Mouse (Mus musculus): ENCODE data around the gene Abtb2. TPM values are rescaled to one million over a fixed set of nuclear protein-coding genes. Genes with fewer than 3 reads are reported as not detected.

Gene Abtb2
- polyA plus RNA-seq, 1 experiment = 4.0 TPM

DNA sequence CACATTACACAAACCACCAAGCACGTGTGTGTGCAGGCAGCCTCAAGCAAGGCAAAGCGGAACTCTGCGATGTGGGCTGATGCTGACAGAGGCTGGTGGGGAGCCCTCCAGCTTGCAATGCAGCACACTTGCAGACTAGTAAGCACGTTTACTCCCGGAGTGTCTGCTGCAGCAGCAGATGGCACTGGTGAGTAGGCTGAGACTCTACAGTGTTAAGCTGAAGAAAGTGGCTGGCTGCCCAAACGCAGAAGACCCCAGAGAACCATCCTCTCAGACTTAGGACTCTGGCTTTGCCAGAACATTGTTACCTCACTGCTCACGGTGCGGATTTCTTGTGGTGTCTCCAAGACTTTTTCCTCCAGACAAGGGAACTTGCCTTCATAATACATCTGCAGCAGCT lies 164.9 kb downstream of the Abtb2 start:
- TF ChIP-seq MYOG (IDR thresholded peaks at IDR 0.05; ENCODE audit: control insufficient read depth, extremely low read depth, insufficient read length) (no peak), CEBPB (IDR thresholded peaks at IDR 0.05; ENCODE audit: low read depth) (no peak), USF1 (IDR thresholded peaks at IDR 0.05; ENCODE audit: low read depth) (no peak), FOSL1 (IDR thresholded peaks at IDR 0.05; ENCODE audit: insufficient read depth, low read length, poor library complexity, severe bottlenecking) (no peak), CTCF (IDR thresholded peaks at IDR 0.05; ENCODE audit: control insufficient read depth, insufficient read depth, insufficient read length) (no peak), MYOD1 (IDR thresholded peaks at IDR 0.05; ENCODE audit: control insufficient read depth, insufficient read length, low read depth) (no peak), MAX (IDR thresholded peaks at IDR 0.05) (no peak)
- no peaks in the 10 kb centered on the region for H3K79me3 ChIP-seq (ENCODE audit: low read depth)
- H3K79me2 ChIP-seq (ENCODE audit: control insufficient read depth, insufficient read depth) = no peaks in the 10 kb centered on the region
- H3K27me3 ChIP-seq (ENCODE audit: control insufficient read depth, insufficient read depth, insufficient read length) = no peaks in the 10 kb centered on the region
- no peak overlapping the region for H3ac ChIP-seq (ENCODE audit: control insufficient read depth, insufficient read length, low read depth)
- H3K36me3 ChIP-seq (ENCODE audit: control insufficient read depth, insufficient read depth) = peaks cover 93% of the 10 kb centered on the region
- no peak overlapping the region for H3K4me3 ChIP-seq (ENCODE audit: insufficient read depth, poor library complexity, severe bottlenecking)

DNA sequence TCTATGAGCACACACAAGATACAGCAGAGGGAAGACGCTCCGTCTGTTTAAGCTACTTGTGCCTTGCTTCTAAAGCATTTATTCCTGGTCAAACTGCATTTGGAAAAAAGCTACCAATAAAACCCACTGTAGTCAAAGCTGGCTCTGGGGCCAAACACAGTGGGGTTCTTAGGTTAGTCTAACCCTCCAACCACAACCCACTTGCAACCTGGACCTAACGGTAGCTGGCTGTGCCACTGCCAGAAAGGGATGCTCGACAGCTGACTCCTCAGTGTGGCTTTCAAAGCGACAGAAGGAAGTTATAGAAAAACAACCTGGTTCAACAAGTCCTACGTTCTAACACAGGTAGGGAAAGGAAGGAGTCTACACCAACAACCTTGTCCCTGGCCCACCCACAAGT lies 165.3 kb downstream of the Abtb2 start:
- Histone ChIP-seq H3ac (ENCODE audit: control insufficient read depth, insufficient read length, low read depth) (no peak overlapping the region), H3K4me3 (ENCODE audit: insufficient read depth, poor library complexity, severe bottlenecking) (no peak overlapping the region), H3K27me3 (ENCODE audit: control insufficient read depth, insufficient read depth, insufficient read length) (no peaks in the 10 kb centered on the region), H3K79me2 (ENCODE audit: control insufficient read depth, insufficient read depth) (no peaks in the 10 kb centered on the region), H3K36me3 (ENCODE audit: control insufficient read depth, insufficient read depth) (peaks cover 89% of the 10 kb centered on the region), H3K79me3 (ENCODE audit: low read depth) (no peaks in the 10 kb centered on the region)
- TF ChIP-seq MYOD1 (IDR thresholded peaks at IDR 0.05; ENCODE audit: control insufficient read depth, insufficient read length, low read depth) = no peak
- no peak for TF ChIP-seq CEBPB (IDR thresholded peaks at IDR 0.05; ENCODE audit: low read depth)
- TF ChIP-seq MAX (IDR thresholded peaks at IDR 0.05) = no peak
- TF ChIP-seq CTCF (IDR thresholded peaks at IDR 0.05; ENCODE audit: control insufficient read depth, insufficient read depth, insufficient read length) = no peak
- TF ChIP-seq MYOG (IDR thresholded peaks at IDR 0.05; ENCODE audit: control insufficient read depth, extremely low read depth, insufficient read length) = no peak

DNA sequence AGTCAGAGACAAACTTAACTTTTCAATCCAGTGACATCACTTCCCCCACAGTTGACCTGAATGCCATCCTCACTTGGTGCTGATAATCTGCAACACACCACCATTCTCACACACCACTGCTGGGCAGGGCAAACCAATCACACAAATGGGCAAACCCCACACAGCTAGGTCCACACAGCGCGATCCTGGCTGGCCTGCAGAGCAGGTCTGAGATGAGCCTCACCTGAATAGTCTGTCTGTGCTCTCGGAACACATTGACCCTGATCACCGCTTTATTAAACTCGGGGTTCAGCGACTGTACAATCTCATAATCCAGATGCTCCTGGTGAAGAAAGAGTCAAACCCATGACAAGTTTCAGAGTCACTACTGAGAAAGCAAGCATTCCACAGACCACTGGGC lies 176.7 kb downstream of the Abtb2 start:
- TF ChIP-seq CTCF (IDR thresholded peaks at IDR 0.05; ENCODE audit: control insufficient read depth, insufficient read depth, insufficient read length) (no peak), MYOG (IDR thresholded peaks at IDR 0.05; ENCODE audit: control insufficient read depth, extremely low read depth, insufficient read length) (no peak)
- peaks cover 88% of the 10 kb centered on the region for H3K36me3 ChIP-seq (ENCODE audit: control insufficient read depth, insufficient read depth)
- H3K4me3 ChIP-seq (ENCODE audit: insufficient read depth, poor library complexity, severe bottlenecking) = no peak overlapping the region
- H3K79me2 ChIP-seq (ENCODE audit: control insufficient read depth, insufficient read depth) = no peaks in the 10 kb centered on the region
- no peaks in the 10 kb centered on the region for H3K79me3 ChIP-seq (ENCODE audit: low read depth)
- H3ac ChIP-seq (ENCODE audit: control insufficient read depth, insufficient read length, low read depth) = no peak overlapping the region
- H3K27me3 ChIP-seq (ENCODE audit: control insufficient read depth, insufficient read depth, insufficient read length) = no peaks in the 10 kb centered on the region

DNA sequence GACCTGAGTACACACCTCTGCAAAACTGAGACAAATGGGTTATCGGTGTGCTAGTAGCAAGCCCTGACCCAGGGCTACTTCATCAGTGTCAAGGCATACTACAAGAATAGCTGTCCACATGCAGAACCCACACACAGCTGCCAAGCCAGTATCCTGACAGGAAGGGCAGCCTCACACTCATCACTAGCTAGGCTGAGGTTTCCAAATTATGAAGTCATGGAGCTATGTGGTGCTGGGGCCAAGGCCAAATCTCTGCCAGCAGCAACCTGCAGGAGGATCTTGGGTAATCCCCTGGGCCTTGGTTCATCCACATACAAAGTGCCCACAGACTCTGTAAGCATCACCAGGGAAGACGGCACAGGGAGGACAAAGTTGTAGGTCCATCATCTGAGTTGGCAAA lies 177.4 kb downstream of the Abtb2 start:
- Histone ChIP-seq H3K79me3 (ENCODE audit: low read depth) (no peaks in the 10 kb centered on the region), H3K4me3 (ENCODE audit: insufficient read depth, poor library complexity, severe bottlenecking) (no peak overlapping the region), H3ac (ENCODE audit: control insufficient read depth, insufficient read length, low read depth) (no peak overlapping the region), H3K36me3 (ENCODE audit: control insufficient read depth, insufficient read depth) (peaks cover 93% of the 10 kb centered on the region), H3K27me3 (ENCODE audit: control insufficient read depth, insufficient read depth, insufficient read length) (no peaks in the 10 kb centered on the region), H3K79me2 (ENCODE audit: control insufficient read depth, insufficient read depth) (no peaks in the 10 kb centered on the region)
- no peak for TF ChIP-seq USF1 (IDR thresholded peaks at IDR 0.05; ENCODE audit: low read depth)
- TF ChIP-seq CTCF (IDR thresholded peaks at IDR 0.05; ENCODE audit: control insufficient read depth, insufficient read depth, insufficient read length) = no peak
- no peak for TF ChIP-seq MYOD1 (IDR thresholded peaks at IDR 0.05; ENCODE audit: control insufficient read depth, insufficient read length, low read depth)
- TF ChIP-seq FOSL1 (IDR thresholded peaks at IDR 0.05; ENCODE audit: insufficient read depth, low read length, poor library complexity, severe bottlenecking) = no peak
- no peak for TF ChIP-seq MAX (IDR thresholded peaks at IDR 0.05)
- TF ChIP-seq CEBPB (IDR thresholded peaks at IDR 0.05; ENCODE audit: low read depth) = no peak
- TF ChIP-seq MYOG (IDR thresholded peaks at IDR 0.05; ENCODE audit: control insufficient read depth, extremely low read depth, insufficient read length) = no peak

DNA sequence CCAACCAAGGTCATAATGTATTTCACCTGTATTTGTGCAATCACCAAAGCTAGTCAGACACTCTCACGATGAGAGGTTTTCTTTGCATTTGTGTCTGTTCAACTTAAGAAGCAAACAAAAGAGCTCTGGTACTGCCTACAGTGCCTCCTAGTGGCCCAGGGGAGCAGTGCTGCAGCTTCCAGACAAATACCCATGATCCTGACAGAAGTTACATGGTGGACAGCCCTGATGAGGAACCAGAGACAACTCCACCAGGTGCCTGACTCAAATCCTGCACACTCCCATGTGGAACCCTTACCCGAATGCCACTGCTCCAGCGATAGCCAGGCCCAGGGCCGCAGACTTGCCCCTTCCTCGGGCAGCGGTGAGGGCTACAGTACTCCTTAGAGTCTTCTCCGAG lies 177.9 kb downstream of the Abtb2 start:
- no peaks in the 10 kb centered on the region for H3K79me3 ChIP-seq (ENCODE audit: low read depth)
- H3ac ChIP-seq (ENCODE audit: control insufficient read depth, insufficient read length, low read depth) = no peak overlapping the region
- H3K27me3 ChIP-seq (ENCODE audit: control insufficient read depth, insufficient read depth, insufficient read length) = no peaks in the 10 kb centered on the region
- no peaks in the 10 kb centered on the region for H3K79me2 ChIP-seq (ENCODE audit: control insufficient read depth, insufficient read depth)
- H3K36me3 ChIP-seq (ENCODE audit: control insufficient read depth, insufficient read depth) = peaks cover 93% of the 10 kb centered on the region
- TF ChIP-seq CTCF (IDR thresholded peaks at IDR 0.05; ENCODE audit: control insufficient read depth, insufficient read depth, insufficient read length) (peak; percentile 49), CEBPB (IDR thresholded peaks at IDR 0.05; ENCODE audit: low read depth) (no peak)
- no peak overlapping the region for H3K4me3 ChIP-seq (ENCODE audit: insufficient read depth, poor library complexity, severe bottlenecking)

DNA sequence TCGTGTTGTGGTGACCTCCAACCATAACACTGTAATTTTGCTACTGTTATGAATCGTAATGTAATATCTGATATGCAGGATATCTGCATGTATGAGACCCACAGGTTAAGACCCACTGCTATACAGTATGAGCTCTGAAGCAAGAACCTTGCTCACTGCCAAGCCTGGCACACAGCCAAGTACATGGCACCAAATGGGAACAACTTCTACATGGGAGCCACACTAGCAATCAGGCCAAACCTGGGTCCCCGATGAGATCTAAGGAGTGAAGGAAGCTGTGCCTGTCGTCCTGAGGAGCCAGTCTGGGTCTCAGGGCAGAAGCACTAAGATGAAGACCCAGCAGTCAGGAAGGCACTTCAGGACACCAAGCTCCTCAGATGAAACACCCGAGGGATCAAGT lies 179.4 kb downstream of the Abtb2 start:
- Histone ChIP-seq H3ac (ENCODE audit: control insufficient read depth, insufficient read length, low read depth) (no peak overlapping the region), H3K27me3 (ENCODE audit: control insufficient read depth, insufficient read depth, insufficient read length) (no peaks in the 10 kb centered on the region), H3K79me2 (ENCODE audit: control insufficient read depth, insufficient read depth) (no peaks in the 10 kb centered on the region), H3K4me3 (ENCODE audit: insufficient read depth, poor library complexity, severe bottlenecking) (no peak overlapping the region), H3K79me3 (ENCODE audit: low read depth) (no peaks in the 10 kb centered on the region), H3K36me3 (ENCODE audit: control insufficient read depth, insufficient read depth) (peaks cover 93% of the 10 kb centered on the region)
- TF ChIP-seq MYOD1 (IDR thresholded peaks at IDR 0.05; ENCODE audit: control insufficient read depth, insufficient read length, low read depth) (no peak), CEBPB (IDR thresholded peaks at IDR 0.05; ENCODE audit: low read depth) (no peak), USF1 (IDR thresholded peaks at IDR 0.05; ENCODE audit: low read depth) (no peak), MYOG (IDR thresholded peaks at IDR 0.05; ENCODE audit: control insufficient read depth, extremely low read depth, insufficient read length) (no peak), CTCF (IDR thresholded peaks at IDR 0.05; ENCODE audit: control insufficient read depth, insufficient read depth, insufficient read length) (no peak), FOSL1 (IDR thresholded peaks at IDR 0.05; ENCODE audit: insufficient read depth, low read length, poor library complexity, severe bottlenecking) (no peak), MAX (IDR thresholded peaks at IDR 0.05) (no peak)

Data from C2C12 (cell line).